Mouse (Mus musculus): ENCODE results near the gene Slc2a13. TPM values are rescaled to one million over a fixed set of nuclear protein-coding genes. Genes with fewer than 3 reads are reported as not detected.

The Slc2a13 gene
- polyA plus RNA-seq (2015; fragmentation: Nextera tagmentation; extraction: Ambion mirVana) = 1.4 and 1.9 TPM in 2 replicates

GRCm38 (mm10) chr15:91573111-91573538 lies at the start of gene Slc2a13:
Slc2a13 (minus strand) TSS chr15:91573261.
- peak; percentile 47 for TF ChIP-seq CTCF (IDR thresholded peaks at IDR 0.05; ENCODE audit: low read depth)
- peak within 1 kb of the TSS; percentile 68 for H3K9ac ChIP-seq (ENCODE audit: low read depth, low read length)
- no peaks in the 10 kb centered on the region for H3K9me3 ChIP-seq (replicated peaks; ENCODE audit: low read length)
- peak within 1 kb of the TSS; percentile 54 for H3K4me3 ChIP-seq (replicated peaks; ENCODE audit: low read depth, low read length)
- H3K36me3 ChIP-seq (ENCODE audit: insufficient read depth, low read length) = no peaks in the 10 kb centered on the region
- peak within 1 kb of the TSS; percentile 65; the same call in 1 of the 2 replicates for H3K27ac ChIP-seq
- H3K4me2 ChIP-seq (ENCODE audit: low read length) = peak within 1 kb of the TSS; percentile 96
- 1% methylated on average over 25 of the region's 26 CpGs for WGBS
- ATAC-seq (replicated peaks; ENCODE audit: low FRiP score, low read depth) (peak; percentile 91), DNase-seq (ENCODE audit: low spot score) (peak; percentile 95)
- H3K4me1 ChIP-seq (replicated peaks; ENCODE audit: insufficient read depth, low read length) = peaks cover 4% of the 10 kb centered on the region; the same call in 1 of the 2 replicates
- H3K27me3 ChIP-seq (ENCODE audit: insufficient read depth, low read length) = no peaks in the 10 kb centered on the region

- no peak overlapping the region for H3K4me2 ChIP-seq (ENCODE audit: low read length)
- no peaks in the 10 kb centered on the region for H3K36me3 ChIP-seq (ENCODE audit: insufficient read depth, low read length)
- no peaks in the 10 kb centered on the region for H3K27me3 ChIP-seq (ENCODE audit: insufficient read depth, low read length)
- ATAC-seq (replicated peaks; ENCODE audit: low FRiP score, low read depth) = no peak
- no peak for DNase-seq (ENCODE audit: low spot score)
- H3K27ac ChIP-seq = no peak overlapping the region
- no peaks in the 10 kb centered on the region for H3K4me1 ChIP-seq (replicated peaks; ENCODE audit: insufficient read depth, low read length)
- no peak overlapping the region for H3K4me3 ChIP-seq (replicated peaks; ENCODE audit: low read depth, low read length)
- no peaks in the 10 kb centered on the region for H3K9me3 ChIP-seq (replicated peaks; ENCODE audit: low read length)
- TF ChIP-seq CTCF (IDR thresholded peaks at IDR 0.05; ENCODE audit: low read depth) = no peak
- 67% methylated on average over 12 of the region's 12 CpGs for WGBS
- H3K9ac ChIP-seq (ENCODE audit: low read depth, low read length) = no peak overlapping the region
These were observed 43.0 kb upstream of the Slc2a13 start for GRCm38 (mm10) chr15:91616016-91616415.

DNA sequence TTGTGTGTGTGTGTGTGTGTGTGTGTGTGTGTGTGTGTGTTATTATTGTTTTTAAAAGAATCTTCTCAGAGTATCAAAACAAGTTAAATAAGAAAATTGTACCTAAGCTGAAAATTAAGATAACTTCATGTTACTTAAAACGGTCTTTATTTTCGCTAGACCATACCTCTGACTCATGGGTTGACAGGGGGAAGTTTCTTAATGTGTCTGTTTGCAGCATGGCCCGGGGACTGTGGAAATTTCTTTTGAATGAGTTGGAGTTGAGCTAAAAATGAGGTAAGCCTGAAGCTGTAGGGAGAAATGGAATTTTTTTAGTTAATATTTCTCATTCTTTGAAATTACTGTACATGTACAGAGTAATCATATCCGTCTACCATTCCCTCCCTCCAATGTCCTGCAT lies 42.5 kb upstream of the Slc2a13 start:
- Histone ChIP-seq H3K9ac (ENCODE audit: low read depth, low read length) (no peak overlapping the region), H3K4me3 (replicated peaks; ENCODE audit: low read depth, low read length) (no peak overlapping the region), H3K27me3 (ENCODE audit: insufficient read depth, low read length) (no peaks in the 10 kb centered on the region), H3K9me3 (replicated peaks; ENCODE audit: low read length) (no peaks in the 10 kb centered on the region), H3K4me2 (ENCODE audit: low read length) (no peak overlapping the region), H3K27ac (no peak overlapping the region), H3K36me3 (ENCODE audit: insufficient read depth, low read length) (no peaks in the 10 kb centered on the region), H3K4me1 (replicated peaks; ENCODE audit: insufficient read depth, low read length) (no peaks in the 10 kb centered on the region)
- DNase-seq (ENCODE audit: low spot score) (no peak), ATAC-seq (replicated peaks; ENCODE audit: low FRiP score, low read depth) (no peak)
- WGBS = 89% methylated on average over 4 of the region's 4 CpGs
- TF ChIP-seq CTCF (IDR thresholded peaks at IDR 0.05; ENCODE audit: low read depth) = no peak

- 92% methylated on average over 11 of the region's 11 CpGs for WGBS
- Histone ChIP-seq H3K4me1 (replicated peaks; ENCODE audit: insufficient read depth, low read length) (no peaks in the 10 kb centered on the region), H3K4me2 (ENCODE audit: low read length) (no peak overlapping the region), H3K27ac (no peak overlapping the region), H3K27me3 (ENCODE audit: insufficient read depth, low read length) (no peaks in the 10 kb centered on the region), H3K9ac (ENCODE audit: low read depth, low read length) (no peak overlapping the region), H3K9me3 (replicated peaks; ENCODE audit: low read length) (no peaks in the 10 kb centered on the region), H3K36me3 (ENCODE audit: insufficient read depth, low read length) (no peaks in the 10 kb centered on the region), H3K4me3 (replicated peaks; ENCODE audit: low read depth, low read length) (no peak overlapping the region)
- ATAC-seq (replicated peaks; ENCODE audit: low FRiP score, low read depth) (no peak), DNase-seq (ENCODE audit: low spot score) (no peak)
- TF ChIP-seq CTCF (IDR thresholded peaks at IDR 0.05; ENCODE audit: low read depth) = no peak
These were observed 41.1 kb upstream of the Slc2a13 start for GRCm38 (mm10) chr15:91613981-91614665.

GRCm38 (mm10) chr15:91609713-91610112 lies 36.7 kb upstream of the Slc2a13 start:
- no peaks in the 10 kb centered on the region for H3K9me3 ChIP-seq (replicated peaks; ENCODE audit: low read length)
- peak; percentile 85 for TF ChIP-seq CTCF (IDR thresholded peaks at IDR 0.05; ENCODE audit: low read depth)
- no peak for ATAC-seq (replicated peaks; ENCODE audit: low FRiP score, low read depth)
- H3K36me3 ChIP-seq (ENCODE audit: insufficient read depth, low read length) = no peaks in the 10 kb centered on the region
- WGBS = 20% methylated on average over 8 of the region's 8 CpGs
- no peaks in the 10 kb centered on the region for H3K4me1 ChIP-seq (replicated peaks; ENCODE audit: insufficient read depth, low read length)
- peak; percentile 85 for DNase-seq (ENCODE audit: low spot score)
- no peak overlapping the region for H3K4me3 ChIP-seq (replicated peaks; ENCODE audit: low read depth, low read length)
- H3K4me2 ChIP-seq (ENCODE audit: low read length) = no peak overlapping the region
- H3K27ac ChIP-seq = no peak overlapping the region
- no peak overlapping the region for H3K9ac ChIP-seq (ENCODE audit: low read depth, low read length)
- no peaks in the 10 kb centered on the region for H3K27me3 ChIP-seq (ENCODE audit: insufficient read depth, low read length)

- Histone ChIP-seq H3K9ac (ENCODE audit: low read depth, low read length) (no peak overlapping the region), H3K4me1 (replicated peaks; ENCODE audit: insufficient read depth, low read length) (no peaks in the 10 kb centered on the region), H3K36me3 (ENCODE audit: insufficient read depth, low read length) (no peaks in the 10 kb centered on the region), H3K27ac (no peak overlapping the region), H3K27me3 (ENCODE audit: insufficient read depth, low read length) (no peaks in the 10 kb centered on the region), H3K4me2 (ENCODE audit: low read length) (no peak overlapping the region), H3K4me3 (replicated peaks; ENCODE audit: low read depth, low read length) (no peak overlapping the region), H3K9me3 (replicated peaks; ENCODE audit: low read length) (no peaks in the 10 kb centered on the region)
- DNase-seq (ENCODE audit: low spot score) = no peak
- TF ChIP-seq CTCF (IDR thresholded peaks at IDR 0.05; ENCODE audit: low read depth) = no peak
- 77% methylated on average over 2 of the region's 2 CpGs for WGBS
- no peak for ATAC-seq (replicated peaks; ENCODE audit: low FRiP score, low read depth)
These were observed 35.8 kb upstream of the Slc2a13 start for GRCm38 (mm10) chr15:91608811-91609210.
